Mouse (Mus musculus): ENCODE measurements around the gene Large1. TPM values are rescaled to one million over a fixed set of nuclear protein-coding genes. Genes with fewer than 3 reads are reported as not detected.

Gene Large1
- polyA plus RNA-seq, 1 experiment = 4.4 TPM

GRCm38 (mm10) chr8:73242066-73242465 lies 111.3 kb downstream of the Large1 start:
- Histone ChIP-seq H3K27me3 (ENCODE audit: control insufficient read depth, insufficient read depth, low read length) (no peaks in the 10 kb centered on the region), H3K27ac (ENCODE audit: control insufficient read depth, insufficient read depth, low read length) (no peak overlapping the region), H3K4me3 (ENCODE audit: control insufficient read depth, insufficient read depth, low read length) (no peak overlapping the region), H3K36me3 (ENCODE audit: control insufficient read depth, insufficient read depth, low read length) (no peaks in the 10 kb centered on the region), H3K4me1 (replicated peaks; ENCODE audit: control insufficient read depth, insufficient read depth, low read length) (no peaks in the 10 kb centered on the region)
- TF ChIP-seq POLR2A (IDR thresholded peaks at IDR 0.05; ENCODE audit: control insufficient read depth, extremely low read depth, insufficient read depth, low read length, poor library complexity) (no peak), CTCF (IDR thresholded peaks at IDR 0.05; ENCODE audit: borderline replicate concordance, control insufficient read depth, extremely low read depth, insufficient read depth, low read length, poor library complexity) (no peak)
- no peak for DNase-seq
- WGBS = 8% methylated on average over 1 of the region's 1 CpGs

DNA sequence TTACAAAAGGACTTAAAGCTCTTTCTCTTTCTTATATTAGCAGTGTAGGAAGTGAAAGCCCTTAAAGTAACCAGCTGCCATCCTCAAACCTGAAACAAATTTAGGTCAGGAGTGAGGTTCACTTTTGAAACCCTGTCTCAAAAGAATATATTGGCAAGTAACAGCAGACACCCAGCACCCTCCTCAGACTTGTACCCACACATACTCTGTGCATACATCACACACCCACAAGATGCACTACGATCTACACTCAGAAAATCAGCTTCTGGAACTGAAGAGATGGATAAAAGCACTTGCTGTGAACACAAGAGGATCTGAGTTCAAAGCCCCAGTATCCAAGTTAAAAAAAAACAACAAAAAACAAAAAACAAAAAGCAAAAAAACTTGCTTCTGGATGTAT lies 119.1 kb downstream of the Large1 start:
- no peak for DNase-seq
- TF ChIP-seq POLR2A (IDR thresholded peaks at IDR 0.05; ENCODE audit: control insufficient read depth, extremely low read depth, insufficient read depth, low read length, poor library complexity) (no peak), CTCF (IDR thresholded peaks at IDR 0.05; ENCODE audit: borderline replicate concordance, control insufficient read depth, extremely low read depth, insufficient read depth, low read length, poor library complexity) (no peak)
- Histone ChIP-seq H3K36me3 (ENCODE audit: control insufficient read depth, insufficient read depth, low read length) (no peaks in the 10 kb centered on the region), H3K4me1 (replicated peaks; ENCODE audit: control insufficient read depth, insufficient read depth, low read length) (no peaks in the 10 kb centered on the region), H3K27me3 (ENCODE audit: control insufficient read depth, insufficient read depth, low read length) (no peaks in the 10 kb centered on the region), H3K4me3 (ENCODE audit: control insufficient read depth, insufficient read depth, low read length) (no peak overlapping the region), H3K27ac (ENCODE audit: control insufficient read depth, insufficient read depth, low read length) (no peak overlapping the region)
- 96% methylated on average over 1 of the region's 1 CpGs for WGBS

GRCm38 (mm10) chr8:73233358-73234041 lies 119.8 kb downstream of the Large1 start:
- no peaks in the 10 kb centered on the region for H3K4me1 ChIP-seq (replicated peaks; ENCODE audit: control insufficient read depth, insufficient read depth, low read length)
- no peak overlapping the region for H3K27ac ChIP-seq (ENCODE audit: control insufficient read depth, insufficient read depth, low read length)
- no peak for DNase-seq
- no peaks in the 10 kb centered on the region for H3K36me3 ChIP-seq (ENCODE audit: control insufficient read depth, insufficient read depth, low read length)
- TF ChIP-seq POLR2A (IDR thresholded peaks at IDR 0.05; ENCODE audit: control insufficient read depth, extremely low read depth, insufficient read depth, low read length, poor library complexity) (no peak), CTCF (IDR thresholded peaks at IDR 0.05; ENCODE audit: borderline replicate concordance, control insufficient read depth, extremely low read depth, insufficient read depth, low read length, poor library complexity) (no peak)
- WGBS = 53% methylated on average over 6 of the region's 6 CpGs
- no peaks in the 10 kb centered on the region for H3K27me3 ChIP-seq (ENCODE audit: control insufficient read depth, insufficient read depth, low read length)
- no peak overlapping the region for H3K4me3 ChIP-seq (ENCODE audit: control insufficient read depth, insufficient read depth, low read length)

- Histone ChIP-seq H3K4me3 (ENCODE audit: control insufficient read depth, insufficient read depth, low read length) (no peak overlapping the region), H3K27me3 (ENCODE audit: control insufficient read depth, insufficient read depth, low read length) (no peaks in the 10 kb centered on the region), H3K4me1 (replicated peaks; ENCODE audit: control insufficient read depth, insufficient read depth, low read length) (no peaks in the 10 kb centered on the region), H3K36me3 (ENCODE audit: control insufficient read depth, insufficient read depth, low read length) (no peaks in the 10 kb centered on the region), H3K27ac (ENCODE audit: control insufficient read depth, insufficient read depth, low read length) (no peak overlapping the region)
- 94% methylated on average over 3 of the region's 3 CpGs for WGBS
- DNase-seq = no peak
- TF ChIP-seq CTCF (IDR thresholded peaks at IDR 0.05; ENCODE audit: borderline replicate concordance, control insufficient read depth, extremely low read depth, insufficient read depth, low read length, poor library complexity) = no peak
- TF ChIP-seq POLR2A (IDR thresholded peaks at IDR 0.05; ENCODE audit: control insufficient read depth, extremely low read depth, insufficient read depth, low read length, poor library complexity) = no peak
Observed at GRCm38 (mm10) chr8:73226841-73227240, 126.5 kb downstream of the Large1 start.

DNA sequence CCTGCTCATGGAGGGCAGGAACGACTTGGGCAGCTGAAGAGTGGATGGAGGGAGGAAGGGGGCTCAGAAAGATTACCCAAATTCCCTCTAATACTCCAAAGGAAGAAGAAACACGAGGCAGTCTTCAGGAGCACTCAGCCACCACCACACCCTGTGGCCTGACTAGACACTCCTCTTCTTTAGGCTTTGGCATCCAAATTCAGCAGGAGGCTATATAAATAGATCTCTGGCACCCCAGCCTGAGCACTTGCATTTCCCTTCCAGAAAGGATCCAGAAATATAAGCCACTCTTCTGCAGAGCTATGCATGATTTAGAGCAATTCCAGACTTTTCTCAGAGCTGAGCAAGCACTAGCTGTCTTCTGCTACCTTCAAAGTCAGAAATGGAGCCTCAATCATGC lies 127.7 kb downstream of the Large1 start:
- H3K4me1 ChIP-seq (replicated peaks; ENCODE audit: control insufficient read depth, insufficient read depth, low read length) = no peaks in the 10 kb centered on the region
- DNase-seq = no peak
- H3K36me3 ChIP-seq (ENCODE audit: control insufficient read depth, insufficient read depth, low read length) = no peaks in the 10 kb centered on the region
- no peak overlapping the region for H3K27ac ChIP-seq (ENCODE audit: control insufficient read depth, insufficient read depth, low read length)
- H3K4me3 ChIP-seq (ENCODE audit: control insufficient read depth, insufficient read depth, low read length) = no peak overlapping the region
- TF ChIP-seq CTCF (IDR thresholded peaks at IDR 0.05; ENCODE audit: borderline replicate concordance, control insufficient read depth, extremely low read depth, insufficient read depth, low read length, poor library complexity) (no peak), POLR2A (IDR thresholded peaks at IDR 0.05; ENCODE audit: control insufficient read depth, extremely low read depth, insufficient read depth, low read length, poor library complexity) (no peak)
- WGBS = 66% methylated on average over 2 of the region's 2 CpGs
- H3K27me3 ChIP-seq (ENCODE audit: control insufficient read depth, insufficient read depth, low read length) = no peaks in the 10 kb centered on the region

- H3K27me3 ChIP-seq (ENCODE audit: control insufficient read depth, insufficient read depth, low read length) = no peaks in the 10 kb centered on the region
- DNase-seq = no peak
- TF ChIP-seq CTCF (IDR thresholded peaks at IDR 0.05; ENCODE audit: borderline replicate concordance, control insufficient read depth, extremely low read depth, insufficient read depth, low read length, poor library complexity) (no peak), POLR2A (IDR thresholded peaks at IDR 0.05; ENCODE audit: control insufficient read depth, extremely low read depth, insufficient read depth, low read length, poor library complexity) (no peak)
- no peak overlapping the region for H3K4me3 ChIP-seq (ENCODE audit: control insufficient read depth, insufficient read depth, low read length)
- H3K4me1 ChIP-seq (replicated peaks; ENCODE audit: control insufficient read depth, insufficient read depth, low read length) = no peaks in the 10 kb centered on the region
- no peak overlapping the region for H3K27ac ChIP-seq (ENCODE audit: control insufficient read depth, insufficient read depth, low read length)
- 97% methylated on average over 6 of the region's 6 CpGs for WGBS
- no peaks in the 10 kb centered on the region for H3K36me3 ChIP-seq (ENCODE audit: control insufficient read depth, insufficient read depth, low read length)
Observed at GRCm38 (mm10) chr8:73219178-73219811, 134.0 kb downstream of the Large1 start.

All from thymus, adult 2 months (tissue).